Mouse (Mus musculus) heart, embryonic 16.5 days (tissue): ENCODE results near the gene Cbr1. TPM values are rescaled to one million over a fixed set of nuclear protein-coding genes. Genes with fewer than 3 reads are reported as not detected.
"Not testable (repeated sequence)": the region's sequence is repeated elsewhere in the genome, so short reads cannot be mapped to it uniquely, and the experiment has no call there.

Experiments
- ATAC-seq: fragments of 200-750 bp; cut with Nextera tagmentation; replicated peaks from 2 replicates; pipeline ENCODE4 v1.8.0; 2017; ENCODE audit warnings: moderate number of reproducible peaks; ENCODE audit not compliant: insufficient read depth, low FRiP score; ENCODE audit errors: extremely low read depth
- H3K27ac ChIP-seq: fragments of 300-500 bp; sonication (generic); 2 replicates; pipeline ENCODE4 v1.5.1; 2014; ENCODE audit warnings: mild to moderate bottlenecking, low read length, control low read depth, moderate library complexity
- H3K27me3 ChIP-seq: fragments of 300-500 bp; sonication (generic); 2 replicates; pipeline ENCODE4 v1.6.1; 2014; ENCODE audit warnings: low read length, mixed read lengths; ENCODE audit not compliant: control insufficient read depth, insufficient read depth
- H3K36me3 ChIP-seq: fragments of 300-500 bp; sonication (generic); 2 replicates; pipeline ENCODE4 v1.6.1; 2014; ENCODE audit not compliant: control insufficient read depth, insufficient read depth
- H3K4me1 ChIP-seq: fragments of 300-500 bp; sonication (generic); 2 replicates; pipeline ENCODE4 v1.6.1; 2014; ENCODE audit warnings: low read length, mixed read lengths; ENCODE audit not compliant: control insufficient read depth, insufficient read depth
- H3K4me2 ChIP-seq: fragments of 300-500 bp; sonication (generic); 2 replicates; pipeline ENCODE4 v1.6.1; 2014; ENCODE audit warnings: low read depth, mild to moderate bottlenecking, control low read depth, low read length
- H3K4me3 ChIP-seq: fragments of 300-500 bp; sonication (generic); 2 replicates; pipeline ENCODE4 v1.5.1; 2014; ENCODE audit warnings: mild to moderate bottlenecking, control low read depth, low read length
- H3K9ac ChIP-seq: fragments of 300-500 bp; sonication (generic); 2 replicates; pipeline ENCODE4 v1.6.1; 2014; ENCODE audit warnings: low read length, control low read depth
- H3K9me3 ChIP-seq: fragments of 300-500 bp; sonication (generic); replicated peaks from 2 replicates; pipeline ENCODE4 v1.6.1; 2016; ENCODE audit warnings: low read length; ENCODE audit not compliant: control insufficient read depth
- WGBS: fragments of 180-500 bp; shearing (Covaris S2); extraction: QIAGEN DNeasy Blood & Tissue Kit; methylation state at CpG from one replicate; pipeline ENCODE4 v1.1.7; 2014; 5-methylcytosine and 5-hydroxymethylcytosine counted together
- polyA plus RNA-seq: library from polyadenylated mRNA; unstranded; fragments of >200 nt; fragmentation: Nextera tagmentation; extraction: Ambion mirVana; gene quantifications from 2 replicates; pipeline ENCODE4 v1.2.1, GENCODE M21; 2015

Gene Cbr1
- polyA plus RNA-seq, 1 experiment from 2014 or later: 60.2 TPM

DNA sequence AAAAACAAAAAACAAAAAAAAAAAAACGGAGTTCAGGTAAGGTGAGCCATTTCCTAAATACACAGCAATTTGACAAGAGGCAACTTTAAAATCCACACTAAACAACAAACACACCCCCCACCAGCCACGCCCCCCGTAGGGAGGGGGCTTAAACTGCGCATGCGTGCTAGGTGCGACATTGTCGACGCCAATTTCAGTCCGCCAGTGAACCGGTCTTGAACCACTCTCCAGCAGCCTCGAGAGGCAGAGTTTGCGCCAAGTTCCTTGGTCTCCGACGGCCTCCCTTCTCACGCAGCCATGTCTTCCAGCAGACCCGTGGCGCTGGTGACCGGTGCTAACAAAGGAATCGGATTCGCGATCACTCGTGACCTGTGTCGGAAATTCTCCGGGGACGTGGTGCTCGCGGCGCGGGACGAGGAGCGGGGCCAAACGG, 2.0 kb downstream of the Cbr1 start:
- peak; percentile 53 for ATAC-seq
- Histone ChIP-seq H3K4me1 (peaks cover 9% of the 10 kb centered on the region), H3K36me3 (peaks cover 4% of the 10 kb centered on the region; the same call in 1 of the 2 replicates), H3K4me3 (peak overlapping the region; percentile 75), H3K4me2 (peak overlapping the region; percentile 86), H3K27me3 (no peaks in the 10 kb centered on the region), H3K9ac (peak overlapping the region; percentile 82), H3K27ac (peak overlapping the region; percentile 76), H3K9me3 (no peaks in the 10 kb centered on the region)
- under 1% methylated on average over 32 of the region's 32 CpGs for WGBS

DNA sequence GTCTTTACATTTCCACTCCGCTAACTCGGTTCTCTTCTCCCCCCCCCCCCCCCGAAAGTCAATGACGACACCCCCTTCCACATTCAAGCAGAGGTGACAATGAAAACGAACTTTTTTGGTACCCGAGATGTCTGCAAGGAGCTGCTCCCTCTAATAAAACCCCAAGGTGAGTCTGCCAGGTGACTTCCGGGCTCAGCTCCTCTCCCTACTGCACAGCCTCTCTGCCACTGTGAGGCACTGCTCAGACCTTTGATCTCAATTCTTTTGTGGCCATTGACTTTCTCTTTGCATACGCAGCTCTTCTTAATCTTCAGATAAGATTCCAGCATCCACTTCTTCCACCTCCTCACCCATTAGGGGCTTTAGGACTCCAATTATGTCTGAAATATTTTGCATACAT, 3.1 kb downstream of the Cbr1 start:
- ATAC-seq: no peak
- peaks cover 4% of the 10 kb centered on the region; the same call in 1 of the 2 replicates for H3K36me3 ChIP-seq
- no peak overlapping the region for H3K27ac ChIP-seq
- no peaks in the 10 kb centered on the region for H3K27me3 ChIP-seq
- H3K4me2 ChIP-seq: peak overlapping the region; percentile 86
- H3K9me3 ChIP-seq: no peaks in the 10 kb centered on the region
- no peak overlapping the region for H3K9ac ChIP-seq
- WGBS: 76% methylated on average over 7 of the region's 8 CpGs
- H3K4me3 ChIP-seq: no peak overlapping the region
- H3K4me1 ChIP-seq: peaks cover 9% of the 10 kb centered on the region

DNA sequence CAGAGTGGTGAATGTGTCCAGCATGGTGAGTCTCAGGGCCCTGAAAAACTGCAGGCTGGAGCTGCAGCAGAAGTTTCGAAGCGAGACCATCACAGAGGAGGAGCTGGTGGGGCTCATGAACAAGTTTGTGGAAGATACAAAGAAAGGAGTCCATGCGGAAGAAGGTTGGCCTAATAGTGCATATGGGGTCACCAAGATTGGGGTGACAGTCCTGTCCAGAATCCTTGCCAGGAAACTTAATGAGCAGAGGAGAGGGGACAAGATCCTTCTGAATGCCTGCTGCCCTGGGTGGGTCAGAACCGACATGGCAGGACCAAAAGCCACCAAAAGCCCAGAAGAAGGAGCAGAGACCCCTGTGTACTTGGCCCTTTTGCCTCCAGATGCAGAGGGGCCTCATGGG, 4.1 kb downstream of the Cbr1 start:
- peaks cover 4% of the 10 kb centered on the region; the same call in 1 of the 2 replicates for H3K36me3 ChIP-seq
- no peak overlapping the region for H3K4me3 ChIP-seq
- no peaks in the 10 kb centered on the region for H3K27me3 ChIP-seq
- H3K9ac ChIP-seq: no peak overlapping the region
- 91% methylated on average over 4 of the region's 4 CpGs for WGBS
- ATAC-seq: no peak
- peaks cover 1% of the 10 kb centered on the region; the same call in 1 of the 2 replicates for H3K4me1 ChIP-seq
- no peak overlapping the region for H3K4me2 ChIP-seq
- no peaks in the 10 kb centered on the region for H3K9me3 ChIP-seq
- H3K27ac ChIP-seq: no peak overlapping the region

DNA sequence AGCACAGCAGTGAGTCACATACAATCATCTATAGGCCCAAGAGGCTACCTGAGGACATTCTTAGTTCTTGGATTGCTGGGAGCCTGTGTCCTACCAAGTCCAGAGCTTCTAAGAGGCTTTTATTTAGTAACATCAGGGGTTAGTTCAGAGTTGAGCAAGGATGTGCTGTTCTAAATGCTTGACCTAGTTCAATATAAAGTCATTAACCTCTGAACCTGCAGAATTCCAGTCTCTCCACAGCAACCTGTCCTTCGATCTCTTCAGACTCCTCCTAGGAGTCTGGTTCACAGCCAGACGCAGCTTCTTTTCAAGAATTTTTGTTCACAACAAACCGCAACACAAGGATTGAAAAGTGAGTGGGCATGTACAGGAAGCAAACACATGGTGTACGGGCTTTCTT, 5.3 kb downstream of the Cbr1 start:
- 90% methylated on average over 4 of the region's 4 CpGs for WGBS
- no peak for ATAC-seq
- no peaks in the 10 kb centered on the region for H3K4me1 ChIP-seq

DNA sequence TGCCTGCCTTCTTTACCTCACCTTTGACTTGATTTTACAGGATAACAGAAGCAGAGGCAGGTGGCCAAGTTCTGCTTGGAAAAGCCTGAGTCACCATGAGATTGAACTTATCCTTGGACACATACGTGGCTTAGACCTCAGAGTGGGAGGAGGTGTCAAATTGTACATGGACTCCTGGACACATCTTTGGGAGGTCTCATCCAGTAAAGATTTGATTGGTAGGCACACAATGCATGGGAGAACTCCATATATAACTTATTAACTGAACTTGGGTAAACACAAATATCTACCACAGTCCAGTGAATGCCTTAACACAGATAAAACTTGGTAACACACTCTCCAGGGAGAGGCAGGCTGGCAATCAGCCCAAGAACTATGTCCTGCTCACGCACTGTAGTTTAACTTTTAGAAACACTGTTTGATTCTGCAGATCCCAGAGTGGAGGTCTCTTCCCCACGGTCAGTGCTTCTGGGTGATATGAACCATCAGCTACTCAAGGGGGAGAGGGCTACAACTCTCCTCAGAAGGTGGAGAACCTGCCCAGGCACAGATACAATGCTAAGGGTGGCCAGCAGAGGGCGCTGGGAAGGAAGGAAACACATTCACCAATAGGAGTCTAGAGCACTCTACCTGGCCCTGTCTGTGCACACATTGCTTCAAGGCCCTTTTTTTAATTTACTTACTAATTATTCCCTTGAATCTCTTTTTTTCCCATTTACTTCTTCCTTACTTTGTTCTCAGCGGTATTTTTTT, 9.6 kb downstream of the Cbr1 start:
- Histone ChIP-seq H3K4me1 (no peaks in the 10 kb centered on the region), H3K36me3 (peaks cover 4% of the 10 kb centered on the region; the same call in 1 of the 2 replicates), H3K9me3 (no peaks in the 10 kb centered on the region), H3K27me3 (no peaks in the 10 kb centered on the region), H3K4me3 (no peak overlapping the region), H3K27ac (no peak overlapping the region), H3K4me2 (no peak overlapping the region), H3K9ac (no peak overlapping the region)
- 30% methylated on average over 5 of the region's 5 CpGs for WGBS
- ATAC-seq: no peak

More for the DNA sequence above, 5.3 kb downstream of the Cbr1 start:
- H3K9ac ChIP-seq: no peak overlapping the region
- H3K4me2 ChIP-seq: no peak overlapping the region
- H3K36me3 ChIP-seq: peaks cover 4% of the 10 kb centered on the region; the same call in 1 of the 2 replicates
- H3K27me3 ChIP-seq: no peaks in the 10 kb centered on the region
- H3K27ac ChIP-seq: no peak overlapping the region
- no peak overlapping the region for H3K4me3 ChIP-seq
- no peaks in the 10 kb centered on the region for H3K9me3 ChIP-seq

DNA sequence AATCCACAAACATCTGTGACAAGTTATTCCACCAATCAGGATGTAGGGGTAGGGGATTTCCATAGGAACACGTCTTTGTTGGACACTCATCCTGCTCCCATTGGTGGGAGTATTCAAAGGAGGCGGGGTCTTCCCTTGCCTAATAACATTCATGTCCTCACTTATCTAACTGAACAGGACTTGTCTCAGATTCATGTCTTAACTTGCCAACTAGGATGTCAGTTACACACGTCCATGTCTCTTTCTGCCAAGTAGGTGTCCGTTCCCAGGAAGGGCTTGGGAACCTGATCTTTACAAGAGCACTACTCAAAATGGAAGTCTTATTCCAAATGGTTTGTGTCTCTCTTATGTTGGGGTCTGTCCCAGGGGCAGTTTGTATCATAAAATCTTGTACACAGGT, 18.1 kb downstream of the Cbr1 start:
- H3K27me3 ChIP-seq, H3K4me1 ChIP-seq, H3K9me3 ChIP-seq, H3K9ac ChIP-seq, H3K4me2 ChIP-seq, H3K4me3 ChIP-seq, H3K36me3 ChIP-seq, ATAC-seq, H3K27ac ChIP-seq: not testable (repeated sequence)
- WGBS: 76% methylated on average over 4 of the region's 4 CpGs

DNA sequence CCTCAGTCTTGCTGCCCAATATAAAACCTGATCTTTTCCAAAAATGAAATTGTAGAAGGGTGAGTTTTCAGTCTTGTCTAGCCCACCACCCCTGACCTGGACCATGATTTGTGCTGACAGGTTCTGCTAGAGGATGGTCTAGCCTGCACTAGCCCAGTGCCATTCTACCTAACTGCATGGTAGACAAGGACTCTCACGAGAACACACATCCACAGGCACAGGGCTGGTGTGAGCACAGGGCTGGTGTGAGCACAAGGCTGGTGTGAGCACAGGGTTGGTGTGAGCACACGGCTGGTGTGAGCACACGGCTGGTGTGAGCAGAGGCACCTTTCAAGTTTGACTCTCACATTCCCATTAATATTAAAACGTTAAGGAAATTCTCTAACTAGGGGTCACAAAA, 19.0 kb downstream of the Cbr1 start:
- Histone ChIP-seq H3K36me3 (no peaks in the 10 kb centered on the region), H3K4me3 (no peak overlapping the region), H3K4me2 (no peak overlapping the region), H3K27ac (no peak overlapping the region), H3K27me3 (no peaks in the 10 kb centered on the region), H3K9ac (no peak overlapping the region), H3K9me3 (no peaks in the 10 kb centered on the region), H3K4me1 (no peaks in the 10 kb centered on the region)
- 75% methylated on average over 4 of the region's 4 CpGs for WGBS
- ATAC-seq: no peak

DNA sequence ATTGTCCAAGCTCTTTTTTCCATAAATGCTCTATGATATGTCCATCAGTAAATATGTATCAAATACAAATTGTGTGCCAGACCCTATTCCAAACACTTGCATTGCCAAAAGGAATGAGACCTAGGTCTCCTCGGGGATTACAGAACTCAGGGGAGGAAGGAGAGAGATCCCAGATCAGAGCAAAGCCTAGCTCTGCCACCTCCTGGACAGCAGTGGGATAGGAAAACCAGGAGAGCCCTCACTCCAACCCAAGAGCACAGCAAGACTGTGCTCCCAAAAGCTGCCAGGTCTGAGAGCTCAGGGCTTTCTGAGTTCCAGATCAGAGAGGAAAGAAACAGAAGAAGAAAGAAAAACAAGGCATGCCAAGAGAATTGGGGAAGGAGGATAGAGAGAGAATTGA, 21.1 kb downstream of the Cbr1 start:
- H3K4me3 ChIP-seq: no peak overlapping the region
- H3K9me3 ChIP-seq: no peaks in the 10 kb centered on the region
- no peaks in the 10 kb centered on the region for H3K4me1 ChIP-seq
- H3K27me3 ChIP-seq: no peaks in the 10 kb centered on the region
- H3K4me2 ChIP-seq: no peak overlapping the region
- ATAC-seq: no peak
- no peak overlapping the region for H3K27ac ChIP-seq
- no peaks in the 10 kb centered on the region for H3K36me3 ChIP-seq
- no peak overlapping the region for H3K9ac ChIP-seq
- WGBS: 6% methylated on average over 1 of the region's 1 CpGs

DNA sequence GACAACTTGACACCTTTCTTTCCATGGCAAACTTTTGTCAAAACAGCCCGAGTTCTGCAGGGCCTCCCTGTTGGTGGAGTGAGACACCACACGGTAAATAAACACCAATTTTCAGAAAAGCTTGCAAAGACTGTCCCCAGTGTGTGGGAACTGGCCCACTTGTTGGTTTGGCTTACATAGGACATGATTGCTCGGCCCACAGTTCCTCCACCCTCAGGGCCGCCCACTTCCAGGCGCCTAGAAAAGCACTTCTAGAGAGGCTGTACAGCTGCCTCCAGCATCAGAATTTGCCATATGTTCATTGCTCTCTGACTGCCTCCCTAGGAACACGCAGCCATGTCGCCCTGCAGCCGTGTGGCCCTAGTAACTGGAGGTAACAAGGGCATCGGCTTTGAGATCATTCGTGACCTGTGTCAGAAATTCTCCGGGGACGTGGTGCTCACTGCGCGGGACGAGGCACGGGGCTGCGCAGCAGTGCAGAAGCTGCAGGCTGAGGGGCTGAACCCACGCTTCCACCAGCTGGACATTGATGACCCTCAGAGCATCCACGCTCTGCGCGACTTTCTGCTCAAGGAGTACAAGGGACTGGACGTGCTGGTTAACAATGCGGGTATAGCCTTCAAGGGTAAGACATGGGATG, 22.2 kb downstream of the Cbr1 start, which contains the start of gene Gm5678:
Gm5678 (plus strand) TSS at position 337 of the 640 bp plus-strand sequence.
- no peak within 1 kb of the TSS for H3K9ac ChIP-seq

More for the DNA sequence above, 22.2 kb downstream of the Cbr1 start, which contains the start of gene Gm5678:
- 69% methylated on average over 23 of the region's 23 CpGs for WGBS
- no peaks in the 10 kb centered on the region for H3K9me3 ChIP-seq
- H3K27ac ChIP-seq: no peak within 1 kb of the TSS
- H3K4me1 ChIP-seq: no peaks in the 10 kb centered on the region
- H3K27me3 ChIP-seq: no peaks in the 10 kb centered on the region
- H3K36me3 ChIP-seq: no peaks in the 10 kb centered on the region
- H3K4me2 ChIP-seq: no peak within 1 kb of the TSS
- no peak within 1 kb of the TSS for H3K4me3 ChIP-seq
- no peak for ATAC-seq
